ENCODE assay signal across 22 mouse cellular contexts in the genomic region with DNA sequence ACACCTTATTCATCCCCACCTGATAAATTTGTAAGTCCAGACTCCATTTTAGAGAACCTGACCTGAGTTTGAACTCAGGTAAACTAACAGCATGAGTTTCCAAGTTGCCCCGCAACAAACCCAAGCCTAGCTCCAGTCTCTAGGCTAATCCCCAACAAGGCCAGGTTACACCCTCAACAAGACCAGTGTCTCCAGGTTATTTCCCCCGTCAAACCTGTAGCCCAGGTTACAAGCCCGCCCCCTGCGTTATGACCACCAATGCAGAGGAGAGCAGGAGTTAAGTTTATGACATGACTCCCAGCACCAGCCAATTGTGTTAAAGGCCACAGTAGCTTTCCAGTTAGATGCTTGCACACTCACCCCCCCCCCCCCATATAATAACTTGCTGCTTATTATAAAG. TPM values are rescaled to one million over a fixed set of nuclear protein-coding genes. Genes with fewer than 3 reads are reported as not detected.
"Had no signal": no experiment of that assay in that cellular context is flagged by ENCODE, and none has a peak within 500 bp of the region (broad histone marks: within the 10 kb centered on the region; RNA-seq: fewer than 3 reads in every experiment).

No protein-coding gene starts in this region.

- H3K36me3 ChIP-seq: midbrain, embryonic 15.5 days; neural tube, embryonic 15.5 days; stomach, embryonic 15.5 days had no signal

- H3K9me3 ChIP-seq: midbrain, embryonic 13.5 days; midbrain, embryonic 15.5 days; neural tube, embryonic 13.5 days; neural tube, embryonic 15.5 days; stomach, embryonic 15.5 days had no signal

- H3K4me3 ChIP-seq: megakaryocyte, embryonic 14.5 days; midbrain, embryonic 13.5 days; midbrain, embryonic 15.5 days; neural tube, embryonic 13.5 days; neural tube, embryonic 15.5 days; stomach, embryonic 15.5 days had no signal

- H3K9ac ChIP-seq: liver, postnatal 0 days; lung, embryonic 14.5 days; midbrain, embryonic 13.5 days; midbrain, embryonic 15.5 days; neural tube, embryonic 13.5 days; neural tube, embryonic 15.5 days; stomach, embryonic 15.5 days had no signal

- ATAC-seq: liver, postnatal 0 days; midbrain, embryonic 13.5 days; midbrain, embryonic 15.5 days had no signal

- H3K27me3 ChIP-seq: megakaryocyte, embryonic 14.5 days; midbrain, embryonic 13.5 days; midbrain, embryonic 15.5 days; neural tube, embryonic 13.5 days; neural tube, embryonic 15.5 days; stomach, embryonic 15.5 days had no signal

- H3K27ac ChIP-seq: macrophage; midbrain, embryonic 15.5 days; neural tube, embryonic 13.5 days; neural tube, embryonic 15.5 days; stomach, embryonic 15.5 days; stomach, postnatal 0 days had no signal

- H3K4me1 ChIP-seq: stomach, embryonic 15.5 days had no signal

- DNase-seq: liver, postnatal 0 days; lung, embryonic 14.5 days; lung, postnatal 14 days; lung, postnatal 36 days; right cerebral cortex, postnatal 14 days; thymus, adult 2 months; thymus, postnatal 25 days; thymus, postnatal 4 days had no signal

- H3K4me2 ChIP-seq: lung, embryonic 14.5 days; midbrain, embryonic 11.5 days; midbrain, embryonic 13.5 days; midbrain, embryonic 15.5 days; neural tube, embryonic 13.5 days; neural tube, embryonic 15.5 days; stomach, embryonic 15.5 days had no signal

RNA-seq across cellular contexts. Expression of a gene that starts 10.2 kb away (rescaled TPM):
- polyA plus RNA-seq: liver, postnatal 0 days; lung, embryonic 14.5 days; lung, embryonic 16.5 days; midbrain, embryonic 11.5 days; midbrain, embryonic 13.5 days; midbrain, embryonic 15.5 days; midbrain, postnatal 0 days; neural tube, embryonic 11.5 days; neural tube, embryonic 13.5 days; neural tube, embryonic 15.5 days; stomach, embryonic 15.5 days; stomach, postnatal 0 days had no signal

RNA-seq across cellular contexts. Expression of a gene that starts 44.8 kb away (rescaled TPM):
- total RNA-seq: megakaryocyte progenitor cell, adult 5-6 weeks; monocyte, adult 5-6 weeks had no signal
- polyA plus RNA-seq: liver, postnatal 0 days; macrophage had no signal
